Mouse (Mus musculus) forebrain, embryonic 16.5 days (tissue): ENCODE measurements around the gene Trim2. TPM values are rescaled to one million over a fixed set of nuclear protein-coding genes. Genes with fewer than 3 reads are reported as not detected.

Experiments used
- ATAC-seq: fragments of 200-750 bp; cut with Nextera tagmentation; 2 replicates; pipeline ENCODE4 v1.8.0; 2017; ENCODE audit warnings: mild to moderate bottlenecking, moderate library complexity
- H3K27ac ChIP-seq: fragments of 300-500 bp; sonication (generic); 2 replicates; pipeline ENCODE4 v1.5.1; 2014; ENCODE audit warnings: low read length, control low read depth
- H3K27me3 ChIP-seq: fragments of 300-500 bp; sonication (generic); replicated peaks from 2 replicates; pipeline ENCODE4 v1.6.1; 2014; ENCODE audit warnings: low read length; ENCODE audit not compliant: control insufficient read depth, insufficient read depth
- H3K36me3 ChIP-seq: fragments of 300-500 bp; sonication (generic); 2 replicates; pipeline ENCODE4 v1.6.1; 2014; ENCODE audit not compliant: control insufficient read depth, insufficient read depth
- H3K4me1 ChIP-seq: fragments of 300-500 bp; sonication (generic); replicated peaks from 2 replicates; pipeline ENCODE4 v1.6.1; 2014; ENCODE audit warnings: low read length; ENCODE audit not compliant: control insufficient read depth, insufficient read depth
- H3K4me2 ChIP-seq: fragments of 300-500 bp; sonication (generic); 2 replicates; pipeline ENCODE4 v1.6.1; 2014; ENCODE audit warnings: mild to moderate bottlenecking, low read length, control low read depth
- H3K4me3 ChIP-seq: fragments of 300-500 bp; sonication (generic); replicated peaks from 2 replicates; pipeline ENCODE4 v1.5.1; 2014; ENCODE audit warnings: mild to moderate bottlenecking, low read length, control low read depth
- H3K9ac ChIP-seq: fragments of 300-500 bp; sonication (generic); replicated peaks from 2 replicates; pipeline ENCODE4 v1.6.1; 2014; ENCODE audit warnings: low read depth, low read length, control low read depth
- H3K9me3 ChIP-seq: fragments of 300-500 bp; sonication (generic); 2 replicates; pipeline ENCODE4 v1.6.1; 2016; ENCODE audit warnings: low read length; ENCODE audit not compliant: control insufficient read depth
- WGBS: fragments of 180-500 bp; shearing (Covaris S2); extraction: QIAGEN DNeasy Blood & Tissue Kit; methylation state at CpG from one replicate; pipeline ENCODE4 v1.1.7; 2014; 5-methylcytosine and 5-hydroxymethylcytosine counted together
- polyA plus RNA-seq: library from polyadenylated mRNA; unstranded; fragments of >200 nt; fragmentation: Nextera tagmentation; extraction: Ambion mirVana; gene quantifications from 2 replicates; pipeline ENCODE4 v1.2.1, GENCODE M21; 2015

The Trim2 gene
- polyA plus RNA-seq, 1 experiment from 2014 or later = 195 TPM

- Histone ChIP-seq H3K4me2 (no peak overlapping the region), H3K4me3 (no peak overlapping the region), H3K27ac (peak overlapping the region; percentile 60), H3K36me3 (no peaks in the 10 kb centered on the region; the same call in 1 of the 2 replicates), H3K27me3 (no peaks in the 10 kb centered on the region), H3K9me3 (no peaks in the 10 kb centered on the region), H3K4me1 (peaks cover 32% of the 10 kb centered on the region), H3K9ac (no peak overlapping the region)
- 67% methylated on average over 3 of the region's 3 CpGs for WGBS
- ATAC-seq = no peak
Observed at GRCm38 (mm10) chr3:84243116-84243515, 63.6 kb downstream of the Trim2 start.

DNA sequence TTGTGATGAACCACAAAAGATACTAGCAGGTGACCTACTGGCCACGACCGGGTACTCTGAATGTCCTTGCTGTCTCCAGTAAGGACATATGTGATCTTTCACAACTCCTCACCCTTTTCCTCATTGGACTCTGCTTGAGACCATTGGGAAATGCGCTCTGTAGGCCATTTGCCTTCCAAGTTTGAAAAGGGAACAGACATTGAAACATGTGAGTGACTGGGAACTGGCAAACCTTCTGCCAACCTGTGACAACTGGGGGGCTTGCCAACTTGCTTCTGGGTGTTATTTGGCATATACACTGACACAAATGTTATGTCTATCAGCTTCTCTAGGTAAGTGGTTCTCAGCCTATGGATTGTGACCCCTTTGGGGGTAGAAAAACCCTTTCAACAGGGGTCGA is 64.2 kb downstream of the Trim2 start:
- no peaks in the 10 kb centered on the region for H3K9me3 ChIP-seq
- WGBS = 57% methylated on average over 4 of the region's 4 CpGs
- H3K9ac ChIP-seq = no peak overlapping the region
- H3K4me3 ChIP-seq = no peak overlapping the region
- H3K27me3 ChIP-seq = no peaks in the 10 kb centered on the region
- no peak overlapping the region for H3K4me2 ChIP-seq
- no peaks in the 10 kb centered on the region; the same call in 1 of the 2 replicates for H3K36me3 ChIP-seq
- peak overlapping the region; percentile 58 for H3K27ac ChIP-seq
- peaks cover 32% of the 10 kb centered on the region for H3K4me1 ChIP-seq
- peak; percentile 55 for ATAC-seq

DNA sequence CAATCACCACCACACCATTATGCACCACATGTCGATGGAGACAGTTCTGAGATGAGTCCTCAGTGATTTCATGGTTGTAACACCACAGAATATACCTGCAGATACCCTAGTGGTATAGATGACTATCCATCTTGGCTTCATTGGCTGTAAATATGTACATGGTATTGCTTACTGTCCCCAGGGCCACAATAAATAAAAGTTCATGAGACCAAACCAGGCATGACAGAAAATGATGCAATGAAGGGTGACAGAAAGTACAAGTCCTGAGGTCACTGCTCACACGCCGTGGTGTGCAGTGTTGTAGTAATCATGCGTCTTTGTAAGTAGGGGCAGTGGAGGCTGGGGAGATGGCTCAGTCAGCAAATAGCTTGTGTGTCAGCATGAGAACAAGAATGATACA is 65.6 kb downstream of the Trim2 start:
- 94% methylated on average over 4 of the region's 4 CpGs for WGBS
- H3K4me1 ChIP-seq = peaks cover 37% of the 10 kb centered on the region
- no peaks in the 10 kb centered on the region for H3K27me3 ChIP-seq
- no peak overlapping the region for H3K4me2 ChIP-seq
- no peak overlapping the region for H3K4me3 ChIP-seq
- no peak for ATAC-seq
- no peaks in the 10 kb centered on the region for H3K9me3 ChIP-seq
- no peaks in the 10 kb centered on the region; the same call in 1 of the 2 replicates for H3K36me3 ChIP-seq
- no peak overlapping the region for H3K9ac ChIP-seq
- no peak overlapping the region for H3K27ac ChIP-seq

- peaks cover 35% of the 10 kb centered on the region for H3K4me1 ChIP-seq
- no peaks in the 10 kb centered on the region for H3K27me3 ChIP-seq
- H3K9ac ChIP-seq = no peak overlapping the region
- no peak overlapping the region for H3K4me2 ChIP-seq
- peak; percentile 64 for ATAC-seq
- peak overlapping the region; percentile 56 for H3K27ac ChIP-seq
- 61% methylated on average over 10 of the region's 10 CpGs for WGBS
- H3K9me3 ChIP-seq = no peaks in the 10 kb centered on the region
- H3K36me3 ChIP-seq = no peaks in the 10 kb centered on the region; the same call in 1 of the 2 replicates
- H3K4me3 ChIP-seq = no peak overlapping the region
Observed at GRCm38 (mm10) chr3:84235420-84236304, 71.0 kb downstream of the Trim2 start.

GRCm38 (mm10) chr3:84234562-84234961 is 72.1 kb downstream of the Trim2 start:
- H3K4me1 ChIP-seq = peaks cover 40% of the 10 kb centered on the region
- no peaks in the 10 kb centered on the region; the same call in 1 of the 2 replicates for H3K36me3 ChIP-seq
- H3K4me2 ChIP-seq = no peak overlapping the region
- H3K27me3 ChIP-seq = no peaks in the 10 kb centered on the region
- no peak overlapping the region for H3K9ac ChIP-seq
- WGBS = 90% methylated on average over 4 of the region's 4 CpGs
- H3K4me3 ChIP-seq = no peak overlapping the region
- H3K9me3 ChIP-seq = no peaks in the 10 kb centered on the region
- no peak overlapping the region for H3K27ac ChIP-seq
- no peak for ATAC-seq

- Histone ChIP-seq H3K9ac (no peak overlapping the region), H3K27ac (no peak overlapping the region), H3K4me2 (no peak overlapping the region), H3K27me3 (no peaks in the 10 kb centered on the region), H3K9me3 (no peaks in the 10 kb centered on the region), H3K4me3 (no peak overlapping the region), H3K36me3 (no peaks in the 10 kb centered on the region; the same call in 1 of the 2 replicates), H3K4me1 (peaks cover 45% of the 10 kb centered on the region)
- 85% methylated on average over 5 of the region's 5 CpGs for WGBS
- ATAC-seq = no peak
Observed at GRCm38 (mm10) chr3:84233663-84234415, 72.8 kb downstream of the Trim2 start.

DNA sequence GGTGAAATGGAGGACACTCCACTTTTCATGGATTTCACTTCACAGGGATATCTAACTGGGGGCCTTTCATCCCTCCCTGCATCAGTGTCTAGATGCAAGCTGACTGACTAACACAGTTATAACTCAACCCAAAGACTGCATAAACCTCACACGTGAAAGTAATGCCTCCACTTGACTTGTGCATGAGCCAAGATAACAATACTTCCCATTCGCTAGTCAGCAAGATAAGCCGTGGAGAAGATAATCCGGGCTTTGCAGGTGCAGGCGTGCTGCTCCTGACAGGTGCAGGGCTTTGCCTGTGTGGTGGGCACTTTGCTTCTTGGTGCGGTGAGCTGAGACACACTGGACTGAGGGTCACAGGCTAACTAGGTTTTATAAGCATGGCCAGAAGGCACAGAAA is 74.4 kb downstream of the Trim2 start:
- Histone ChIP-seq H3K27me3 (no peaks in the 10 kb centered on the region), H3K9ac (no peak overlapping the region), H3K4me2 (no peak overlapping the region), H3K9me3 (no peaks in the 10 kb centered on the region), H3K4me1 (peaks cover 45% of the 10 kb centered on the region), H3K27ac (no peak overlapping the region), H3K4me3 (no peak overlapping the region), H3K36me3 (no peaks in the 10 kb centered on the region; the same call in 1 of the 2 replicates)
- 91% methylated on average over 6 of the region's 6 CpGs for WGBS
- ATAC-seq = no peak

GRCm38 (mm10) chr3:84230988-84231387 is 75.7 kb downstream of the Trim2 start:
- Histone ChIP-seq H3K36me3 (no peaks in the 10 kb centered on the region; the same call in 1 of the 2 replicates), H3K4me1 (peaks cover 35% of the 10 kb centered on the region), H3K4me3 (no peak overlapping the region), H3K27ac (no peak overlapping the region), H3K4me2 (no peak overlapping the region), H3K9me3 (no peaks in the 10 kb centered on the region), H3K27me3 (no peaks in the 10 kb centered on the region), H3K9ac (no peak overlapping the region)
- no peak for ATAC-seq
- 27% methylated on average over 3 of the region's 3 CpGs for WGBS

DNA sequence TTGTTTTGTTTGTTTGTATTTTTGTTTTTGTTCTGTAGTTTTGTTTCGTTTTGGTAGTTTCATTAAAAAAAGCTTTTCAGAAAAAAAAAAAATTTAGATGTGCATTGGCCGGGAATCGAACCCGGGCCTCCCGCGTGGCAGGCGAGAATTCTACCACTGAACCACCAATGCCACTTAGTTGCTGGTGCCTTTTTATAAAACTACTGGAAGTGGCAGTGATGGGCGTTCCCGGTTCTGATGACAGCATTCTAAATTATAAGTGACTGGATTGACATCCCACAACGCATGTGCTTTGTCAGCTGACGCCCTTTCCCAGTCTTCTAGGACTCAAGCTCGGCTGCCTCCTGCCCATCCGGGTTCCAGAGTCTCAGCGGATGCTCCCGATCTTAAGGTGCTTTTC is 77.8 kb downstream of the Trim2 start:
- no peaks in the 10 kb centered on the region for H3K27me3 ChIP-seq
- peak overlapping the region; percentile 76 for H3K4me2 ChIP-seq
- no peaks in the 10 kb centered on the region for H3K9me3 ChIP-seq
- H3K36me3 ChIP-seq = no peaks in the 10 kb centered on the region; the same call in 1 of the 2 replicates
- peak overlapping the region; percentile 81 for H3K27ac ChIP-seq
- H3K4me1 ChIP-seq = peaks cover 27% of the 10 kb centered on the region
- WGBS = 9% methylated on average over 15 of the region's 15 CpGs
- ATAC-seq = peak; percentile 43
- peak overlapping the region; percentile 47 for H3K4me3 ChIP-seq
- H3K9ac ChIP-seq = no peak overlapping the region
